Mouse (Mus musculus): ENCODE measurements around the gene Fhit. TPM values are rescaled to one million over a fixed set of nuclear protein-coding genes. Genes with fewer than 3 reads are reported as not detected.

Gene Fhit
- polyA plus RNA-seq, 1 experiment from 2014 or later: 8.1 TPM

GRCm38 (mm10) chr14:9544364-9544763 is 1617.5 kb downstream of the Fhit start:
- ATAC-seq: no peak
- Histone ChIP-seq H3K4me2 (ENCODE audit: low read length) (no peak overlapping the region), H3K4me3 (ENCODE audit: low read depth, low read length) (no peak overlapping the region), H3K36me3 (ENCODE audit: control insufficient read depth, insufficient read depth, low read length) (no peaks in the 10 kb centered on the region), H3K9me3 (replicated peaks; ENCODE audit: control insufficient read depth, low read length) (no peaks in the 10 kb centered on the region), H3K27ac (ENCODE audit: low read depth, low read length) (no peak overlapping the region), H3K4me1 (ENCODE audit: control insufficient read depth, insufficient read depth, low read length) (no peaks in the 10 kb centered on the region), H3K27me3 (replicated peaks; ENCODE audit: control insufficient read depth, insufficient read depth, low read length) (no peaks in the 10 kb centered on the region), H3K9ac (ENCODE audit: low read length) (no peak overlapping the region)
- no peak for DNase-seq (ENCODE audit: low spot score)
- 77% methylated on average over 3 of the region's 3 CpGs for WGBS

DNA sequence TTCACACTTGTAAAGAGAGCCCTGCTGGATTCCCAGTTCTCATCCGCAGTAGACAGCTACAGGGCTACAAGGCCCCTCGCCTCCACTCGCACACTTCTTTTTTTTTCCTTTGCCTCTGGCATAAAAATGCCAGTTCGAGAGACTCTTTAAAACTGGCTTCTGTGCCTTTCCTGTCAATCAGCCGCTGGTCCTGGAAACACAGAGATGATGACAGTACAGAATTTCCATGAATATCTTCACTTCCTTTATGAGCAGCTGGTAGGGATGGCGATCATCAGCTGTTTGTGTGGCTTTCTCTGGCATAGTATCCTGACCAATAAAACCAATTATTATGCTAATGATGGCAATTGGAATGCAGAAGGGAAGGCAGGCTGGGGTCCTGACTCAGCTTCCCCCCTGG is 1626.3 kb downstream of the Fhit start:
- no peak overlapping the region for H3K4me3 ChIP-seq (ENCODE audit: low read depth, low read length)
- H3K4me1 ChIP-seq (ENCODE audit: control insufficient read depth, insufficient read depth, low read length): no peaks in the 10 kb centered on the region
- 49% methylated on average over 6 of the region's 6 CpGs for WGBS
- peak; percentile 41 for DNase-seq (ENCODE audit: low spot score)
- no peaks in the 10 kb centered on the region for H3K9me3 ChIP-seq (replicated peaks; ENCODE audit: control insufficient read depth, low read length)
- H3K9ac ChIP-seq (ENCODE audit: low read length): no peak overlapping the region
- H3K4me2 ChIP-seq (ENCODE audit: low read length): no peak overlapping the region
- H3K27ac ChIP-seq (ENCODE audit: low read depth, low read length): no peak overlapping the region
- no peak for ATAC-seq
- H3K27me3 ChIP-seq (replicated peaks; ENCODE audit: control insufficient read depth, insufficient read depth, low read length): no peaks in the 10 kb centered on the region
- H3K36me3 ChIP-seq (ENCODE audit: control insufficient read depth, insufficient read depth, low read length): no peaks in the 10 kb centered on the region

DNA sequence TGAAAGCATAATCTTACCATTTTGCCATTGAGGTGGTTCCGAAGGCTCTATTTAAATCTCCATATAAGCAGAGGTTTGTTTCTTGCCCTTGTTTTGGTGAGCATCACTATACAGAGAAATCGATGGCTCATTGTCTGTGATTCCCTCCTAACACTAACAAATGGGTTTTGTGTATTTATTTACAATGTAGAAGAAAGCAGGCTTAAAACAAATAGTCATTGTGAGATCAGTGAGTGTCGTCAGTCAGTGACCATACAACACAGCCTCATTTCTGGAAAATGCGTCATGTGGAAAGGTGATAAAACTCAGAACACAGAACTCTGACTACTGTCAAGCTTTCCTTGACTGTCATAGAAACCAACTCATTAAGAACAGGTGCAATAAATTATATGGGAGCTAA is 1632.6 kb downstream of the Fhit start:
- whole genome bisulfite sequencing: 91% methylated on average over 4 of the region's 4 CpGs
- Histone ChIP-seq H3K4me2 (ENCODE audit: low read length) (no peak overlapping the region), H3K9ac (ENCODE audit: low read length) (no peak overlapping the region)

GRCm38 (mm10) chr14:9526136-9526535 is 1635.7 kb downstream of the Fhit start:
- Histone ChIP-seq H3K4me3 (ENCODE audit: low read depth, low read length) (no peak overlapping the region), H3K27me3 (replicated peaks; ENCODE audit: control insufficient read depth, insufficient read depth, low read length) (no peaks in the 10 kb centered on the region), H3K9me3 (replicated peaks; ENCODE audit: control insufficient read depth, low read length) (no peaks in the 10 kb centered on the region), H3K4me2 (ENCODE audit: low read length) (no peak overlapping the region), H3K27ac (ENCODE audit: low read depth, low read length) (no peak overlapping the region), H3K36me3 (ENCODE audit: control insufficient read depth, insufficient read depth, low read length) (no peaks in the 10 kb centered on the region), H3K9ac (ENCODE audit: low read length) (no peak overlapping the region), H3K4me1 (ENCODE audit: control insufficient read depth, insufficient read depth, low read length) (no peaks in the 10 kb centered on the region)
- 86% methylated on average over 3 of the region's 3 CpGs for WGBS
- DNase-seq (ENCODE audit: low spot score) (peak; percentile 72), ATAC-seq (peak; percentile 34; the same call in 1 of the 2 replicates)

More for the DNA sequence above, 1632.6 kb downstream of the Fhit start:
- H3K9me3 ChIP-seq (replicated peaks; ENCODE audit: control insufficient read depth, low read length): no peaks in the 10 kb centered on the region
- H3K27me3 ChIP-seq (replicated peaks; ENCODE audit: control insufficient read depth, insufficient read depth, low read length): no peaks in the 10 kb centered on the region
- ATAC-seq: no peak
- no peaks in the 10 kb centered on the region for H3K4me1 ChIP-seq (ENCODE audit: control insufficient read depth, insufficient read depth, low read length)
- no peak overlapping the region for H3K4me3 ChIP-seq (ENCODE audit: low read depth, low read length)
- H3K36me3 ChIP-seq (ENCODE audit: control insufficient read depth, insufficient read depth, low read length): no peaks in the 10 kb centered on the region
- no peak overlapping the region for H3K27ac ChIP-seq (ENCODE audit: low read depth, low read length)
- no peak for DNase-seq (ENCODE audit: low spot score)

- Histone ChIP-seq H3K9me3 (replicated peaks; ENCODE audit: control insufficient read depth, low read length) (no peaks in the 10 kb centered on the region), H3K27me3 (replicated peaks; ENCODE audit: control insufficient read depth, insufficient read depth, low read length) (no peaks in the 10 kb centered on the region), H3K9ac (ENCODE audit: low read length) (no peak overlapping the region), H3K4me3 (ENCODE audit: low read depth, low read length) (no peak overlapping the region), H3K27ac (ENCODE audit: low read depth, low read length) (no peak overlapping the region), H3K36me3 (ENCODE audit: control insufficient read depth, insufficient read depth, low read length) (no peaks in the 10 kb centered on the region), H3K4me1 (ENCODE audit: control insufficient read depth, insufficient read depth, low read length) (no peaks in the 10 kb centered on the region), H3K4me2 (ENCODE audit: low read length) (no peak overlapping the region)
- ATAC-seq: no peak
- WGBS: 84% methylated on average over 2 of the region's 2 CpGs
- DNase-seq (ENCODE audit: low spot score): no peak
These were observed 1644.2 kb downstream of the Fhit start for GRCm38 (mm10) chr14:9517651-9518050.

DNA sequence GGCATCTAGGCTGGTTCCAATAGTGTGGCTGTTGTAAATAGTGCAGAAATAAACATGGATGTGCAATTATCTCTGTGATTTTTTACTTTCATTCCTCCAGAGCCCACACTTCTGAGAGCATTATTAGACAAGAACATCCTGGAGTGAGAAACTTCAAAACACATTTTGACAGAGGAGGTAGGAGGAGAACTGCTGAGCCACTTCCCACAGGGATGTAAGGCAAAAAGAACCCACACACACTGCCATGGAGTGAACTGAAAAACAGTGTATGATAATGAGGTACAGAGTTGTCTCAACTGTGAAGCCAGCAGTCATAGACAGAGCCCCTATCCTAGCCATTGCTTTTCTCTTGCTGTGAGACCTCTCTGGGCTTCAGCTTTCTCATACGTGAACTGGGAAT is 1652.2 kb downstream of the Fhit start:
- no peak for DNase-seq (ENCODE audit: low spot score)
- Histone ChIP-seq H3K4me3 (ENCODE audit: low read depth, low read length) (no peak overlapping the region), H3K27me3 (replicated peaks; ENCODE audit: control insufficient read depth, insufficient read depth, low read length) (no peaks in the 10 kb centered on the region), H3K4me1 (ENCODE audit: control insufficient read depth, insufficient read depth, low read length) (no peaks in the 10 kb centered on the region), H3K4me2 (ENCODE audit: low read length) (no peak overlapping the region), H3K27ac (ENCODE audit: low read depth, low read length) (no peak overlapping the region), H3K9me3 (replicated peaks; ENCODE audit: control insufficient read depth, low read length) (no peaks in the 10 kb centered on the region), H3K9ac (ENCODE audit: low read length) (no peak overlapping the region), H3K36me3 (ENCODE audit: control insufficient read depth, insufficient read depth, low read length) (no peaks in the 10 kb centered on the region)
- ATAC-seq: no peak
- WGBS: 88% methylated on average over 1 of the region's 1 CpGs

Other genes starting within 250 kb of the Fhit start
- gene Gm3839, start 194.7 kb upstream of the Fhit start, polyA plus RNA-seq (2014; fragmentation: Nextera tagmentation; extraction: Ambion mirVana): 1.5 and 1.8 TPM in 2 replicates

Data from forebrain, embryonic 14.5 days (tissue).